Mouse (Mus musculus) gastrocnemius, postnatal 4 days (tissue): ENCODE results near the gene Arid1b. TPM values are rescaled to one million over a fixed set of nuclear protein-coding genes. Genes with fewer than 3 reads are reported as not detected.
A peak's percentile ranks its signal among the peaks of the same experiment; 100 is the strongest.

Source experiments
- DNase-seq, 2 experiments: peaks; one replicate each; pipeline ENCODE4 v3.0.0; 2021 to 2022; ENCODE audit warnings: low spot score in 2 of 2, mixed read lengths in 2 of 2
- total RNA-seq, 2 experiments: library from RNA; stranded (reverse); gene quantifications; 2 replicates each; pipeline ENCODE4 v1.2.3; 2021

Gene Arid1b
- total RNA-seq, 2 experiments from 2014 or later: 52.9 to 53.0 TPM

DNA sequence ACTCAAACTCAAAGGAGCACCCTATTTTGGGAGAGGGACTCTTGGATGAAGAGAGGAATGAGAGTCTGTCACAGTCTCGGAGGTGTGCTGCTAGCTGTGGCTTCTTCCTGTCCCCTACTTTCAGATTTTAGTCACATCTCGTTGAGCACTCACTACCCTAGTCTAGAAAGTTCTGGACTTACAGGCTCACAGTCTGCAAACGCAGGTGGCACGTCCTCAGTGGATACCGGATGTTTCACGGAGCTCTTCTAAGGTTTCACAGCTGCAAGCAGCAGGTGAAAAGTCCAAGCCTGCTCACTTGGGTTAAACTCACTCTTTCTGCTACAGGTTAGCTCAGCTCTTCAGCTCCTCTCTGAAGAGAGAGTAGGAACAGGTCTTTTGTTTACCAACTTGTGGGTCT, 186.8 kb downstream of the Arid1b start:
- no peak for DNase-seq

DNA sequence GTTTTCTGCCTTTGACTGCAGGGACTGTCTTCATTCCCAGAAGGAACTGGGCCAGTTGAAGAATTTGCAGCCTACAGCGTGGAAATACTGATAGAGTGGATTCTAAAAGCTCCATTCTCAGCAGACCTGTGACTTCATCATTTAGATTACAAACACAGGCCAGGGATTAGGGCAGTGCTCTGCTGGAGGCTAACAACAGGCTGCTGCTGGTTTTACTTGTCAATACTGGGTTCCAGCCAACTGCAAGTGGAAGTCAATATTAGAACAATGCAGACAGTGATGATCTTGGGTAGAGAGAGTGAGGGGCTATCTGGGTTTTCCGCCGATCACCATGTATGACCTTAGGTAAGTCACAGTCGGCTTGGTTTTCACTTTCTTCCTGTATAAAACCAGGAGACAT, 188.4 kb downstream of the Arid1b start:
- DNase-seq: no peak

DNA sequence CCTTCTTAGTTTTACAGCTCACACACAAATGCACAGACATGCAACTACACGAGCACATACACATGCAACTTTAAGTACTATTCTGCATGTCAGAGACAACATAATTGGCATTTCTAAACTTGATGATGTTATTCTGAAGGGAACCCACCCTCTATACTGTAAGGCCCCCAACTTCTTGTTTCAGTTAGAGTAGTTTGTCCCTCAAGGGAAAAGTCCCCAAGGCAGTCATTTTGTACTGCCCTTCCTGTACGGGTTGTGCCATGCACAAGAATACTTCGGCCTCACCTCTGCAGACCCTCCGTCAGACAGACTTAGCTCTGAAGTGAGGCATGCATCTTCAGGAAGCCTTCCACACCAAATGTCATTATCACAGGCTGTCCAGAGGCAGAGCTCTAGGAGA, 191.4 kb downstream of the Arid1b start:
- DNase-seq: no peak

DNA sequence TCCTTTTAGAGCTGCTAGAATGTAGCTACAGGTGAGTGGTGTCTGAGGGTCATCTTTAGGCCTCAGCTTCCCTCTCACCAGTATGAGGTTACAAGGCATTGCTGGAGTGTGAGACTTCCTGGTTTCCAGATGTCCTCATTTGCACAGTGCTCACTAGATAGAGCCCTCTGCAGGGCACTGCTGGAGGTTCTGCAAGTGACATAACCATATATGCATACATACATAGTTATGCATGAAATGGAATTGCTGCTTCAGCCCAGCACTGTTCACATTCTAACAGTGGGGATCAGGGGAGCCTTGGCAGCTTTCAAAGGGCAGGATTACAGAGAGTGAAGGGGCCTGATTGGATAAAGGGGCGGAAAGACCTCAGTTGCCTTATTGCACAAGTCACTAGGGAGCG, 193.4 kb downstream of the Arid1b start:
- DNase-seq: no peak

DNA sequence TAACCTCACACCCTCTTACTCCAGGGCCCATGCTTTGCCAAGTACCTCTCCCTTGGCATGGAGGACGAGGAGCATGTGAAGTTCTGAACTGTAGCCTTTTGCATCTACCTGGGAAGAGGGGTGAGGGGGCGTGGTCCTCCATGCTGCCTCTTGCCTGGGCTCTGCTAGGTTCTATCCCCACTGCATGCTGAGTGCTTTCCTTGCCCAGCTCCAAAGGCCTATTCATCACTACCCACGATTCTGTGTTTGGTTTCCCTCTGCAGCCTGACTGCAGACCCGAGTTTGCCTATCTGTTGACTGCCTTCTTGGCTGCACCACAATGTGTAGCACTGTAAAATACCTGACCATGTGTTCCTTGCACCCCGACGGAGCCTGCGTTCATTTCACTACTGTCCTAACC, 194.3 kb downstream of the Arid1b start:
- DNase-seq: no peak

DNA sequence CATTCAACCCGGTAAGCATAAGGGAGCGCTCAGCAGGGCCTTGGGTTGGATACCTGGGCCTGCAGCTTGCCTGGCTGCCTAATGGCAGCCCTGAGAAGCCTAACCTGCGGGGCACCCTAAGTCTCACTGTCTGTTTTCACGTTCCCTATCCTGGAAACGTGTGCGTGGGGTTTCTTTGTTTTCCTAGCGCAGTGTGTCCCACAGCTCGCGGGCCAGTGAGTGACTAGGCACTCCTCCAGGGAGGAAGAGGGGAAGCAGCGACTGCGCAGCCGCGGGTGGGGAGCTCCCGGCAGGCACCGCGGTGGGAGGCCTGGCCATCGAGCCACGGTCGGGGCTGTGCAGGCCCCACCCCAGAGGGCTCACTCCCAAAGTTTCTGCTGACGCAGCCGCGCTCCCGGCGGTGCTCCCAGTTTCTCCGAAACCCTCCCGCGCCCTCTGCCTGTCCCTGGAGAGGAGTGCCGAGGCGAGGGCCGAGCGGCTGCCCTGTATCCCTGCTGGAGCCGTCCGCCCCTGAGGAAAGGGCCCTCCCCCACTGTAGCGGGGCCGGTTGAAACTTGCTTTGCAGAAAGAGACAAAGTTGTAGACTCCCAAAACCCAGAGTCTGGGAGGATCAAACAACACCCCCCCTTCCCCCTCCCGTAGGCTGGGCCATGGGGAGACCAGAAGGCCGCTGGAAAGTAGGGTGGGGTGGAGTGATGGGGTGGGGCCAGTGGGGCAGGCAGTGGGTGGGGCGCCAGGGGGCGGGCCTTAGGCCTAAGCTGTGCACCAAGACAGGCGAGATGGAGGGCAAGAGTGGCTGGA, 195.6 kb downstream of the Arid1b start:
- DNase-seq: peak; percentile 91 to 96

DNA sequence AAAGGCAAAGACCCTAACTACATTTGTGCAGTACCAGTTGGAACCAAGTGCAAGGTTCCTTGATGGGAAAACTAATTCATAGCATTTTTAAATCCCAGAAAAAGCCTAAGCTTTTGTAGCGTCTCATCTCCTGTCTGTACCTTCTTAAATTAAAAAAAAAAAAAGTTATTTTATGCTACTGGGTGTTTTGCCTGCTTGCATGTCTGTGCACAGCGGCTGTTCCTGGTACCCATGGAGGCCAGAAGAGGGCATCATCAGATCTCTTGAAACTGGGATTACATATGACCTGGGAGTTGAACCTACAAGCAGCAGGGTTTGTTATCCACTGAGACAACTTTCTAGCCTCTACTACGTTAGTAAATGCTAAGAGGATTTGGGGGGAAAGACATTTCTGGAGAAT, 196.2 kb downstream of the Arid1b start:
- no peak for DNase-seq

DNA sequence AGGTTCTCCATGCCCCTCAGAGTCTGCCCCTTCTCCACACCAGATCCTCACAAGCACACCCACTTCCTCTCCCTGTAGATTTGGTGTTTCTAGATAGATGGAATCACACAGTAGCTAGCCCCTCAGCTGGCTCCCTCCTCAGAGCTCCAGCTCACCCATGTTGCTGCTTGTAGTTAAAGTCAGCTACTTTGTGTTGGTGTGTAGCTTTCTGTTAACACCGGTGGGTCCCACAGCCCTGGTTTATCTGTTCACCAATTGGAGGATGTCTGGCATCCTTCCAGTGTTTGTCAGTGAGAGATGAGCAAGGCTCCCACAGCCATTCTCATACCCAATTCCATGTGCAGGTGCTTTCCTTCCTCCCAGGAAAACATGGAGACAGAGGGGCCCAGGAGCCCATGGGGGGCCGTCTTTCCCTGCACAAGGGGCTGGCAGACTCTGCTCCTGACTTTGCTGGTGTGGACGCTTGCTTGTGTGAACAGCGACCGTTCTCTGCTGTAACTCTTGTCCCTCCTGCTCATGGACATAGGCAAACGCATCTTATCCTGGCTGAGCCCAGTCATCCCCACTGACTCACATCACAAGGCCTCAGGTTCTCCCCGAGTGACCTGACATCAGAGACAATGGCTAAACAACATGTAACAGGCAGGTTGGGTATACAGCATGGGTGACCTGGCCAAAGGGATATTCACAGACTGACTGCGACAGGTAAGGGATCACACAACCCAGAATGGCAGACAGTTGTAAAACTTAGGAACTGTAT, 200.2 kb downstream of the Arid1b start:
- DNase-seq: no peak

DNA sequence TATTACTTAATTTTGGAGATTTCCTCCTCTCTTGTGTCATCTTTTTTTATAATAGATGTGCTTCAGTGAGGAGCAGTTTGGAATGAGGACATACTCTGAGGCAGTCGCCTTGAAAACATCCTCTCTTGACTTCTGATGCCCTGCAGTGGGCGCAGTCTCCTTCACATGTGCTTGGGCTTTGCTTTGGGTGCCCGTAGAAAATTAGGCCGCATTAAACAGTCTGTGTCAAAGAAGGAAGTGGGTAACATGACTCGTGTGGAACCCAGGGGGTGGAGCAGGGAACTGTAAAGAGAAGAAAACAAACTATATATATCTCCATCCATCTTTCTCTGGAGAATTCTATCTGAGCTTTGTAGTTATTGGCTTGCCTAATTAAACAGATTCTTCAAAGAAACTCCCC, 201.3 kb downstream of the Arid1b start:
- no peak for DNase-seq

DNA sequence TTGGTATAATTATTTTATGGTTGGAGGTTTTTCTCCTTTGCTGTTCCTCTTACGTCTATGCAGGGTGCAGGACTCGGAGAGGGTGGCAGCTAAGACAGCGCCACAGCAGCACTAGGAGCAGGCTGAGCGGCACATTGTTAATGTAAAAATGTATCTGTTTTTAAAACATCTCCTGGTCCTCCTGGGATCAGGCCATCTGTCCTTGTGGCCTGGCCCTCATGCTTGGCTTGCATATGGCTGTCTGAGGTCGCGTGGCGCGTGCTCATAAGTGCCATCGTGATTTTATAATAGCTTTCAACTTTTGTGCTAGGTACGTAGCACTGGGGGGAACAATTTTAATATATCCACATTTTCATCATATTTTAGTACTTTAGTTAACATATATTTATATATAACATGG, 201.9 kb downstream of the Arid1b start:
- DNase-seq: no peak

DNA sequence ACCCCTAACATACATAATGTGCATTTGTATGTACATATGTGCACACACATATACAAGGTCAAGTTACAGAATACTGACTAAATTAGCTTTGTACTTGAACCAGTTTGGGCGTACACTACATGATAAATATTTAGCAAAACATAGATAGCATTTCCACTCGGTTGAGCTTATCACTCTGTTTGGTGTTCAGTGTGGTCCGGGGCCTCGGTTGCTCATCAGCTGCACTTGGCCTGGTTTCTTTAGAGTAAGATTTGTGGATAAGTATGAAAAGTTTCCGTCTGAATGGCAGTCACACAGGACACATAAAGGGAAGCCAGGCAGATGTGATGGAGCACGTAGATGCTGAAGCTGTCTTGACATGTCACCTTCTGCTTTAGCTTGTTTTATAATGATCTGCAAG, 202.4 kb downstream of the Arid1b start:
- DNase-seq: no peak

DNA sequence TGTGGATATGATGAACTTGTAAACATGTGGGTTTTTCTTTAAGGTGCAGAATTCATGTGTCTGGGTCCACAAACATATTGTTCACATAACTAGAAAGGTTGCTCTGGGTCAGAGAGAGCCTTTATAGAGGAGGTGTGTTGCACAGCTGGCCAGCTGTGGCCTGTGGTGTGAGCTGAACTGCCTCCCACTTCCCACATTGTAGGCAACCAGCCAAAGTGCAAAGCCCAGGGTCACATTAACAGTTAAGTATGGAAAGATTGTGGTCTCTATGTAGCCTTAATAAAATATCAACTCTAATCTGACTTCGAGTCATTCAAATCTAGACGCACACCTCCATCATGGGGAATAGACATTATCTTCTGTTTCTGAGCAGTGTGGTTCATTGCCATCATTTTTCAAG, 203.0 kb downstream of the Arid1b start:
- DNase-seq: no peak

DNA sequence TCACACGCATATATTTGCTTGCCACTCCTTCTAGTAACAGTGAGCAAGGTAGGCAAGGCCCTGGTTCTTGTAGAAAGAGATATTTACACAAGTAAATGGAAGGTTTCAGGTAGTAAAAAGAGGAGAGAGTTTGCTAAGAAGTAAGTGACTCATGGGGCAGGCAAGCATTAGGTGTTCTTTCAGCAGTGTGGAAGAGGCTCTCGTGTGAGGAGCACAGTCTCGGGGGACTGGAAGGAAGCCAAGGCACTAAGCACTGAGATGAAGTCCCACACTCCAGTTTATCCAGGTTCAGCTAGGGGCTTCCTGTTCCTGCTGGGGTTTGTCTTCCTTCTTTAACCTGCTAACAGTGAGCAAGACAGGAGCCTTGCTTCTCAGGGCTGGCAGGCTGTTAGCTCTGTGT, 203.6 kb downstream of the Arid1b start:
- DNase-seq: no peak

DNA sequence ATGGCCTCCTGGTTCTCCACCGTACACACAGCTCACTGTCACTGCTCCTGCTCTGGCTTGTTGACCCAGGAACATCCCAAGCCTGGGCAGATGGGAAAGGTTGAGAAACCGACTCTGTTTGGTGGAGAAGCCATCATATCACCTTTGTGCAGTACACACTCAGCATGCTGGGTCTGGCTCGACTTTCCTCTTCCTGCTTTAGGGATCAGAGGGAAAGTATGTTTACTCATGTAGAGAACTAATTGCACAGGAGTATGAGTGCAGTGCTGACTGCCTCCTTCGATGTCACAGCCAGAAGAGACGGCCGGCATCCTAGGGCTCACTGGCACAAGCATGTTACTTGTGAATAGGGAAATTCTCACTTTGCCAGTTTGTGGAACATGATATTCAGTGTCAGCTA, 204.1 kb downstream of the Arid1b start:
- DNase-seq: no peak

DNA sequence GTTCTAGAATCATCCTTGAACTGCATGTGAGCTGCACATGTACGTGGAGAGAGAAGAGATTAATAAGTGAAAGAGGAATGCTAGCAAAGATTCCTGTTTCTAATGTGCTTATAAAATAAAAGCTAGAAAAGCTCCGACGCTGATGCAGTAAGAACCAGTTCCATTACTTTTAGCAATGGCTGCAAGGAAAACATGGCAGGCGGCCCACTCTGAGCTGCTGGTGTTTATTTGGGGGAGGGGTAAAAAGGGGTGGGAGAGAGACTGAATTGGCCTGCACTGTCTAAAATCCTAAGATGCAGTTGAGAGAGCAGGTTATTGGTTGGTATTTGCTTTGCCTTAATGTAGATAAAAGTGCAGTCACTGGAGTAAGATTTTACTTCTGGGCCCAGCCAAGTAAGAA, 204.7 kb downstream of the Arid1b start:
- no peak for DNase-seq

DNA sequence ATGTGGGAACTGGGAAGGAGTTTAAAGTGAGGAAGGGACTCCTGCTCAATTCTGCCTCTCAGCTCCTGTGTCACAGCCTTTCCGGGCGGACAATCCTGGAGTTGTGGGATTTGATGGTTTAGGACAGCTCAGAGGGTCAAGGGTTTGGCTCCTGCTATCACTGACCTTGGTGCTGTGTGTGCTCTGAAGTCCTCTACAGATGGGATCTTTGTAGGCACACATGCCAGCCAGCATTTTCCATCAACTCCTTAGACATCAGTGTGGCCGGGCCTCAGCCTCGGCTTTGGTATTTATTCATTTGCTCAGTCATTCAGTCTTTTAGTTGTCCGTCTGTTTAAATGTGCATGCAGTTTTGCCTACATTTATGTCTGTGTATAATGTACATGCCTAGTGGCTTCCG, 206.5 kb downstream of the Arid1b start:
- DNase-seq: no peak

DNA sequence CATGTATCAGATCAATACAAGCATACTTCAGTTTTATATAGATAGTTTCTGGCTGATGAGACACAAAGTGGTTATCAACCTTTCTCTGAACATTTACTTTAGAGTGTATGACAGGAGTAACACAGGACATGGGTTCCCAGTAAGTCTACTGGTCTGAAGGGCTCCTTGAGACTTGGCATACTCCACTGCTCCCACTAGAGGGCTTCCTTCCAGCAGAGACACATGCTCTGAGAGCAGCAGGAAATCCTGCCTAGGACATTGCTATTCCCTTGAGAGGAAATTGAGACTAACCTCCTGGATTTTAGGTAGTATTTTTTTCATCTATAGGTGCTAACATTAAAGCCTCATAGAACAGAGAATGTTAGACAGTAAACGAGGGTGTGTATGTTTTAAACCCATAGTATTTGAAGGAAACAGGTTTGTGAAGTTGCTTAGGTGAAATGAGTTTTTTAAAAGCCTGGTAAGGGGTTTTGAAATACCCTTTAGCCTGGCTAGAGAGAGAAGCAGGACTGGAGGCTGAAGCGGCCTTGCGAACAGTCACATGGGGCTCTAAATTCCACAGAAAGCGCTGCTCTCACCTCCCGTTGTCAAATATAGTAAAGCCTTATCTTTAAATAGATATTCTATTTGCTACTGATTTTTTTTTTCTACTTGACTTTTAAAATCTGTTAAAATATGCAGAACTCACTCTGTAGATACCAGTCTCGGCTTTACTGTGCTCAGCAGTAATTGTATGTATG, 207.9 kb downstream of the Arid1b start:
- DNase-seq: no peak

DNA sequence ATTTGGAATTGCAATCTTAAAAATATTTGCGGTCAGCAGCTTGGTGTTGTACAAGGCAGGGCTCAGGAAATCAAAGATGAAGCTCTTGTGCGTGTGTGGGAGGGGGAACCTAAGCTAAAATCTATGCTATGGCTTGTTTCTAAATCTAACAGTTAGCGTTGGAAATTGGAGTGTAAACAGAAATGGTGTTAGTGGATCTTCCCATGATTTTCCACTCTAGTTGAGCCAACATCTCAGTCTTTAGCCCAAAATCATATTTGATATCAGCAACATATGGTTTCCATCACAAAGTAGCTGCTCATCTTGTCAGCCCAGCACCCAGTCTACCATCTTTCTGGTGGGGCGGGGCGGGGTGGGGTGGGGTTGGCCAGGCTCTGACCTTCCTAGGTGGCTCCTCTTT, 208.6 kb downstream of the Arid1b start:
- no peak for DNase-seq

DNA sequence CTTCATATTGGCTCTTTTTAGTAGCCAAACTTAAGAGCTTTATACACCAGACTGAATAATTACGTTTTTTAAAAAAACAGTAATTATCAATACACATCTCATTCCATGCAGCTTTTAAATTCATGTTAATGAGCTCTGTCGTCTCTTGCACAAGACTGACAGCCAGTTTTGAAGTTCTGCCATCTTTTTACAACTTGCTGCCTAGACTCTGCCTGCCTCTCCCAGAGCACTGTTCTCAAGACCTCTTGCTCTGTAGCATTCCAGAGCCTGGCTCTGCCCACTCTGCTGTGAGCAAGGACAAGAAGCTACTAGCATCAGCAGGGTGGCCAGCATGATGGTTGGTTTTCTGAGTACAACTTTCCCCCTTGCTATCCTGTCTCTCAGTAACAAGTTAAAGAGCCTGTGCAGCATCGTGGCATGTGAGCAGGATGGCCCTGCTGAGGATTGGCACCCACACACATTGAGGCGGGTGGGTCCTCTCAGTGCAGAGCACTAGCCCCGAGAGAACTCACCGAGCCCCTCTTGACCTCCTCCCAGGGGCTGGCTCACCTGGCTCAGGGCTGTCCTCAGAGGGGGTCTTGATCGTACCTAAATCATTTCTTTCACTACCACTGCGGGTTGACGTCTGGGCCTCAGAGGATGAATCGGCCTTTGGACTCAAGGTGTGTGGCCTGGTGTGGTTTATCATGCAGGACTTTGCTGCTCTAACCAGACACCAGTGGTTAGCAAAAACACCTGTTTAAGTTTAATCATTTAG, 209.4 kb downstream of the Arid1b start:
- DNase-seq: no peak

DNA sequence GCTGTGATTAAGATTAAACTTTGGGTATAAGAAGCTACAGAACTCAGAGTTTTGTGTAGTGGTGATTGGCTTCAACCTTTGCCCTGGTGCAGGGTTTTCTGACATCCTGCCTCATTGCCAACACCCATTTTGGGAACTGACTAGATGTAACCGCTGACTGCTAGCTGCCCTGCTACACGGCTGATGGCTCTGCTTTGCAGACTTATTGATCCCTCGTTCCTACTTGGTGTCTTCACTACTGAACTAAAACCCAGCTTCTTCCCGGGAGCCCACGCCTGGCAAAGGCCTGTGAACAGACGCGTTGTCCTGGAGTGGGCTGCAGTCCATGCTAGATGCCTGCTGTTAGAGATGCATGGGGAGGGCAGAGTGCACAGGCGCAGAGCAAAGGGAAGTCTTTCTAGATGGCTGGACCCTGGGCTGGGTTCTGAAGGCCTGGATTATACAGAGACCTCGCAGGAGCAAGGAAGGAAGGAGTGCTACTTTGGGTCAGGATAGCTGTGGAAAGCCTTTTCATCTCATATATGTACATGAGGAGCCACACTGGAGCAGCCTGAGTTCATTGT, 210.1 kb downstream of the Arid1b start:
- DNase-seq: no peak

DNA sequence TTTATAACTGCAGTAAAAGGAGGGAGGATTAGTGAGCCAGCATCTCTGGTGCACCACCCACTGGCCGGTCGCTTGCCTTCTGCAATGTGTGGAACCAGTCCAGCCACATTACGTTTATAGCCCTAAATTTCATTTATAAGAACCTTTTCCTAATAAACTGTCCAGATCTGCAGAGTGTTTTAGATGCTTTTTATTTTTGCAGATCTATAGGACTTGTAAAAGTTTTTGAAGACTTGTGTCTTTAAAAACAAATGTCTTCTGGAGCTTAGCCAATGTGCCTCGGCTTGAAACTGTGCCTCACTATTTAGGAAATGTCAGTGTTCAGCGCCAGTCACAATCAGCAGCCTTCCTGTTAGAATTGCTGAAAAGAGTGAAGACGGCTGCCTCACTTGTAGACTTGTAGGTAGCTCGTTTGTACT, 211.0 kb downstream of the Arid1b start:
- DNase-seq: no peak
